Mouse (Mus musculus) ES-CJ7 (cell line): Measurements from ENCODE around the gene Fes.

ENCODE experiments used
- DNase-seq: peaks from one replicate; pipeline ENCODE4 v3.0.0; 2011; ENCODE audit warnings: low read depth, low spot score

The Fes gene

GRCm38 (mm10) chr7:80374280-80374679, 13.5 kb downstream of the Fes start:
- no peak for DNase-seq

- DNase-seq: no peak
Measured at GRCm38 (mm10) chr7:80373850-80374249, 13.9 kb downstream of the Fes start.

GRCm38 (mm10) chr7:80373352-80373751, 14.4 kb downstream of the Fes start:
- no peak for DNase-seq

- no peak for DNase-seq
Measured at GRCm38 (mm10) chr7:80372667-80373066, 15.1 kb downstream of the Fes start.

GRCm38 (mm10) chr7:80372166-80372565, 15.6 kb downstream of the Fes start:
- no peak for DNase-seq

GRCm38 (mm10) chr7:80371041-80371751, 16.6 kb downstream of the Fes start, which contains the start of gene Man2a2:
TSS of gene Man2a2 (minus strand) at chr7:80371375.
- DNase-seq: peak; percentile 47

GRCm38 (mm10) chr7:80370649-80371040, 17.1 kb downstream of the Fes start:
- peak; percentile 92 for DNase-seq

- no peak for DNase-seq
Measured at GRCm38 (mm10) chr7:80369967-80370431, 17.7 kb downstream of the Fes start.

GRCm38 (mm10) chr7:80369461-80369860, 18.3 kb downstream of the Fes start:
- DNase-seq: no peak

- no peak for DNase-seq
Measured at GRCm38 (mm10) chr7:80368635-80369421, 18.9 kb downstream of the Fes start.

- no peak for DNase-seq
Measured at GRCm38 (mm10) chr7:80368009-80368408, 19.7 kb downstream of the Fes start.

- DNase-seq: no peak
Measured at GRCm38 (mm10) chr7:80367232-80367631, 20.5 kb downstream of the Fes start.

GRCm38 (mm10) chr7:80365759-80366158, 22.0 kb downstream of the Fes start:
- DNase-seq: no peak

GRCm38 (mm10) chr7:80360435-80360834, 27.3 kb downstream of the Fes start:
- DNase-seq: no peak

- no peak for DNase-seq
Measured at GRCm38 (mm10) chr7:80358039-80358438, 29.7 kb downstream of the Fes start.

- no peak for DNase-seq
Measured at GRCm38 (mm10) chr7:80357156-80357555, 30.6 kb downstream of the Fes start.

GRCm38 (mm10) chr7:80356351-80356750, 31.4 kb downstream of the Fes start:
- no peak for DNase-seq

GRCm38 (mm10) chr7:80352920-80353319, 34.8 kb downstream of the Fes start:
- no peak for DNase-seq

- no peak for DNase-seq
Measured at GRCm38 (mm10) chr7:80350808-80351207, 36.9 kb downstream of the Fes start.

GRCm38 (mm10) chr7:80347670-80348586, 39.8 kb downstream of the Fes start:
- no peak for DNase-seq

- no peak for DNase-seq
Measured at GRCm38 (mm10) chr7:80346830-80347229, 40.9 kb downstream of the Fes start.

GRCm38 (mm10) chr7:80346173-80346572, 41.6 kb downstream of the Fes start:
- DNase-seq: no peak
